Mouse (Mus musculus) MN1 (cell line): Measurements from ENCODE around the gene Defb15.
"Not testable (repeated sequence)": the region's sequence is repeated elsewhere in the genome, so short reads cannot be mapped to it uniquely, and the experiment has no call there.

Experiments
- DNase-seq: peaks from one replicate; pipeline ENCODE4 v3.0.0-alpha.2; 2016; ENCODE audit warnings: low spot score

The Defb15 gene

GRCm38 (mm10) chr8:21932610-21933009 lies at the start of gene Defb15:
TSS of gene Defb15 (minus strand) at chr8:21932710.
- no peak for DNase-seq

- DNase-seq: no peak
These were observed 49.3 kb upstream of the Defb15 start for GRCm38 (mm10) chr8:21981664-21982337.

DNA sequence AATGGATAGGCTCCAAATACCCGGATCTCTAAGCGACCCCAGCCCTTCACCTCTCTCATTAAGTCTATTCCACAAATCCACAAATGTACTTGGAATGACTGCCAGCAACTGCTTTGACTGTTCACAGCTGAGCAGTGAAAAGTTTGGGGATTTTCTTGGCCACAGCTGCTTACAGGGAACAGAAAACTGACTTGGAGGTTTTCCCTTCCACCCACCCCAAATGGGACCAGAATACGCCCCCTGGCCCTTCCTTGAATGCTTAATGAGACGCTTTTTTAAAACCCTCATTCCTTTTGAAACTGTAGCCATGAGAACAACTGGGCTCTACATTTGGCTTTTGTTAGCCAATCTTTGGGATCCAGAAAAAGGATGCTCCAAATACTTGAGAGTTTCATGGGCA lies 45.7 kb upstream of the Defb15 start:
- DNase-seq: no peak

GRCm38 (mm10) chr8:21969475-21969874 lies 37.0 kb upstream of the Defb15 start, which contains the start of gene Ccdc70:
TSS of gene Ccdc70 (plus strand) at chr8:21969775.
- no peak for DNase-seq

- DNase-seq: no peak
These were observed 34.1 kb upstream of the Defb15 start for GRCm38 (mm10) chr8:21966646-21967045.

- no peak for DNase-seq
These were observed 25.9 kb upstream of the Defb15 start, which contains the start of gene Fam90a1a for GRCm38 (mm10) chr8:21958414-21958813. TSS of gene Fam90a1a (plus strand) at chr8:21958714.

GRCm38 (mm10) chr8:21956336-21956735 lies 23.8 kb upstream of the Defb15 start:
- no peak for DNase-seq

DNA sequence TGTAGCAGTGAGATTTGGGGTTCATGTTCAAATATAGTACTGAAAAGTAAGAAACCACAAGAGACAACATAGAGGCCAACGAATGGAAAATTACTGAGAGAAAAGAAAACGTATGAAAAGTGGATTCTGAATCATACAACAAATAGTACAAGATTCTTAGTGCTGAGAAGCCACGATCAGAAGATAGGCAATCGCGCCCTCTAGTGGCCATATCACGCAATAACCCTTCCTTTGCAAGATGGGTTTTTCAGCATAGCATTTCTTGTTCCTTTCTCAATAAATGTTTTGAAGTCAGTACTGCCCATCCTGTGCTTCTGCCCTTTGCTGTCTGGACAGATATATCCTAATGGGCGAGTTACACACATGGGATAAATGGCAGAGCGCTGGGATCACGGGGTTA lies 22.8 kb upstream of the Defb15 start:
- peak; percentile 14 for DNase-seq

- no peak for DNase-seq
These were observed 15.0 kb upstream of the Defb15 start for GRCm38 (mm10) chr8:21947311-21948017.

- DNase-seq: no peak
These were observed 14.0 kb upstream of the Defb15 start, which contains the start of gene Defb13 for GRCm38 (mm10) chr8:21946462-21946861. TSS of gene Defb13 (plus strand) at chr8:21946762.

DNA sequence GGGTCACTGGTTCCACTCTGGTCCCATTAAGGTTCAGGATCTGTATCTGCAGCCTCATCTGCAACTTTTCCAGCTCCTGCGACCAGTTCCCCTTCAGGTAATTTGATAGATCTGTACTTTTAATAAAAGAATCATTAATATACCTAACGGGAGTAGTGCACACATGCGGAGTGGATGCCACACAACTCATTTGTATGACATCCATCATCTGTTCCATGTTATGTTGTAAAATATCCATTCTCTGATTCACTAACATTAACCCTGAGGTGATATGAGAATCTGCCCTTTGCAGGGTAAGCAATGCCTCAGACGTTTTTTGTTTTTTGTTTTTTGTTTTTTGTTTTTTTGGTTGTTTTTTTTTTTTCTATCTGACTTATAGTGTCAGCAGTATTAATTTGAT lies 5.5 kb upstream of the Defb15 start, which contains the start of gene Defb35:
TSS of gene Defb35 (plus strand) at position 301 of the 400 bp plus-strand sequence.
- DNase-seq: not testable (repeated sequence)

- not testable (repeated sequence) for DNase-seq
These were observed 1.8 kb downstream of the Defb15 start for GRCm38 (mm10) chr8:21930754-21931153.

DNA sequence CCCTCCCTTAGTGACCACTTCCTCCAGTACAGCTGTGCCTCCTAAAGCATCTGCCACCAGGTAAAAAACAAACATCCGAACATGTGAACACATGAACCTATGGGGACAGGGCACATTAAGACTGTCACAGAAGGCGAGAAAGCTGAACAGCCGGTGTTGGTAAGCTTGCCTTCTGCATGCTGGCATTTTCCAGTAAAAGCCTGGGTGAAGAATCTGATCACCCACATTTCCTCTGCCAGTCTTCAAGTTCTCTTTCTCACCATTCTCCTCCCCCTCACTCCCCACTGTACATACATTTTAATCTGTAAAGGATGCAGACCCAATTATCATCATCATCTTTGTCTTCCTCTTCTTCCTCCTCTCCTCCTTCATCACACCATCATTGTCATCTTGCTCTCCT lies 16.9 kb downstream of the Defb15 start:
- no peak for DNase-seq

GRCm38 (mm10) chr8:21912554-21912953 lies 20.0 kb downstream of the Defb15 start:
- no peak for DNase-seq

- no peak for DNase-seq
These were observed 20.6 kb downstream of the Defb15 start for GRCm38 (mm10) chr8:21911931-21912330.

DNA sequence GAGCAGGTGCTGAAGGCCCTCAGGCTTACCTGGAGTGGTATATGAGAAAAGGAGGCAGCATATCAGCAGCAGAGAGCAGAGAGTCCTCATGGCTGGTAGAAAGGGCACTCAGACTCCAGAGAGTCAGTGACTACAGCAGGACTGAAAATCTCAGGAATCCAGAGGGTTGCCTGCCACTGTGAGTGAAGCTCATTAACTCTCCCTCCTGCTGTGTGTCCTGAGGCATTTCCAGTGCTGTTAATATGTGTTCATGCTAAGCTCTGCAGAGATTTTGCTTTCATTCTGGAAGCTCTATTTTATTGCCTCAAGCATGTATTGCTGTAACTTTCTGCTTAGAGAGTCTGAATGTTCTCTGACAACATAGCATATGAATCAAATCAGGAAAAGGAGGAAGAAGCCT lies 26.2 kb downstream of the Defb15 start, which contains the start of gene Defb11:
TSS of gene Defb11 (minus strand) at position 123 of the 400 bp plus-strand sequence.
- DNase-seq: not testable (repeated sequence)

DNA sequence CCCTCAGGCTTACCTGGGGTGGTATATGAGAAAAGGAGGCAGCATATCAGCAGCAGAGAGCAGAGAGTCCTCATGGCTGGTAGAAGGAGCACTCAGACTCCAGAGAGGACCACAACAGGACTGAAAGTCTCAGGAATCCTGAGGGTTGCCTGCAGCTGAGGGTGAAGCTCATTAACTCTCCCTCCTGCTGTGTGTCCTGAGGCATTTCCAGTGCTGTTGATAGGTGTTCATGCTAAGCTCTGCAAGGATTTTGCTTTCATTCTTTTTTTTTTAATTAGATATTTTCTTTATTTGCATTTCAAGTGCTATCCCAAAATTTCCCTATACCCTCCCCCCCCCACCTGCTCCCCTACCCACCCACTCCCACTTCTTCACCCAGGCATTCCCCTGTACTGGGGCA lies 47.2 kb downstream of the Defb15 start, which contains the start of gene Defb9:
TSS of gene Defb9 (minus strand) at position 101 of the 400 bp plus-strand sequence.
- not testable (repeated sequence) for DNase-seq
